Mouse (Mus musculus): ENCODE data around the gene Atf5. TPM values are rescaled to one million over a fixed set of nuclear protein-coding genes. Genes with fewer than 3 reads are reported as not detected.

The Atf5 gene
- polyA plus RNA-seq, 1 experiment = 939 TPM

DNA sequence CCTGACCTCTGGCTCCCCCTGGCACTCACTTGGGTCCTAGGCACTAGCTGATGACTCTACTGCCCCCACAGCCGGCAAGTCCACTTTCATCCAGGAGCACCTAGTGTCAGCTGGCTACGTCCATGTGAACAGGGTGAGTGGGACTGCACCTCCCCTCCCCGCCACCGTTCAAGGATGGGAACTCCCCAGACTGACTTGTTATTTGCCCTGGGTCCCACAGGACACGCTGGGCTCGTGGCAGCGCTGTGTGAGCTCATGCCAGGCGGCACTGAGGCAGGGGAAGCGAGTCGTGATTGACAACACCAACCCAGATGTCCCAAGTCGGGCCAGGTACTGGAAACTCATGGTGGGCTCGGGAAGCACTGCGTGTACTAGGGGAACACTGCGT is 45.0 kb upstream of the Atf5 start:
- no peak for TF ChIP-seq CEBPB (IDR thresholded peaks at IDR 0.05; ENCODE audit: insufficient read depth, poor library complexity, severe bottlenecking)
- TF ChIP-seq POLR2AphosphoS2 (IDR thresholded peaks at IDR 0.05; ENCODE audit: insufficient read length, low read depth) = peak; percentile 22
- no peaks in the 10 kb centered on the region for H3K27me3 ChIP-seq (ENCODE audit: control insufficient read depth, insufficient read depth, insufficient read length)
- no peak overlapping the region for H3K4me2 ChIP-seq (ENCODE audit: low read depth)
- H3K4me3 ChIP-seq = no peak overlapping the region
- no peak overlapping the region for H3ac ChIP-seq (ENCODE audit: control insufficient read depth, insufficient read length)
- H3K36me3 ChIP-seq (ENCODE audit: control insufficient read depth, insufficient read depth) = peaks cover 5% of the 10 kb centered on the region
- H3K79me2 ChIP-seq (ENCODE audit: control insufficient read depth, insufficient read depth) = peaks cover 31% of the 10 kb centered on the region

DNA sequence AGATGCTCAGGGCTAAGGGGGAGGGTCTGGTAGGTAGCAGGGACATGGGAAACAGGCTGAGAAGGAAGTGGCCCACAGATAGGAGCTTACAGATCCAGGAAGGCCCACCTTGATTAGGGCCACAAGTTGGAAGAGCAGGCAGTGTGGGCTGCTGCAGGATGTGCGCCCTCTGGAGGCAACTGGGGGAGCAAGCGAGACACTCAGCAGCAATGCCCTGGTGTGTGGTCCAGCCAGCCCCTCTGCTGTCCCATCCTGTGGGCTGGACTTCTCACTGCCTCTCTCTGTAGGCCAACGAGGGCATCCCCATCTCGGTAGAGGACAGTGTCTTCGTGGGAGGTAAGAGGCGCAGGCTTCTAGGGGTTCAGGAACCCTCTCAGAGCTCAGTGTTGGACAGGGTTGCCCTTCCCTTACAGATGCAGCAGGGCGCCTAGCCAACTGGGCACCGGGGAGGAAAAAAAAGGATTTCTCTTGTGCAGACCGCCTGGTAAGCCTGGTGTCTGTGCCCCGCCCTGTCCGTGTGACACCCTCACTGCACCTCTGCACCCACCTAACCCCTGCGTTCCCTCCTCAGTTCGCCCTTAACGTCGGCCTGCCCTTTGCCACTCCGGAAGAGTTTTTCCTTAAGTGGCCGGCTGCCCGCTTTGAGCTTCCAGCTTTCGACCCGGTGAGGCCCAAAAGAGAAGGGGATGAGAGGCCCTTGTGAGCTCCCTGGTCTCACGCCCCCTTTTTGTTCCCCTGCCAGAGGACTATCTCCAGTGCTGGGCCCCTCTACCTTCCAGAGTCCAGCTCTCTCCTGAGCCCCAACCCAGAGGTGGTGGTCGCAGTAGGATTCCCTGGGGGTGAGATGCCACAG is 44.3 kb upstream of the Atf5 start:
- TF ChIP-seq MYOG (IDR thresholded peaks at IDR 0.05; ENCODE audit: control insufficient read depth in 1 of 3, insufficient read depth in 1 of 3, insufficient read length in 2 of 3, low read depth in 2 of 3) = no peak
- peak; percentile 56 for TF ChIP-seq POLR2AphosphoS2 (IDR thresholded peaks at IDR 0.05; ENCODE audit: insufficient read length, low read depth)
- no peak for TF ChIP-seq TCF3 (IDR thresholded peaks at IDR 0.05; ENCODE audit: insufficient read length, low read depth)
- Histone ChIP-seq H3ac (ENCODE audit: control insufficient read depth, insufficient read length) (no peak overlapping the region), H3K79me2 (ENCODE audit: control insufficient read depth, insufficient read depth) (peaks cover 26% of the 10 kb centered on the region), H3K4me3 (no peak overlapping the region), H3K27me3 (ENCODE audit: control insufficient read depth, insufficient read depth, insufficient read length) (no peaks in the 10 kb centered on the region), H3K4me2 (ENCODE audit: low read depth) (no peak overlapping the region), H3K36me3 (ENCODE audit: control insufficient read depth, insufficient read depth) (peaks cover 5% of the 10 kb centered on the region)

DNA sequence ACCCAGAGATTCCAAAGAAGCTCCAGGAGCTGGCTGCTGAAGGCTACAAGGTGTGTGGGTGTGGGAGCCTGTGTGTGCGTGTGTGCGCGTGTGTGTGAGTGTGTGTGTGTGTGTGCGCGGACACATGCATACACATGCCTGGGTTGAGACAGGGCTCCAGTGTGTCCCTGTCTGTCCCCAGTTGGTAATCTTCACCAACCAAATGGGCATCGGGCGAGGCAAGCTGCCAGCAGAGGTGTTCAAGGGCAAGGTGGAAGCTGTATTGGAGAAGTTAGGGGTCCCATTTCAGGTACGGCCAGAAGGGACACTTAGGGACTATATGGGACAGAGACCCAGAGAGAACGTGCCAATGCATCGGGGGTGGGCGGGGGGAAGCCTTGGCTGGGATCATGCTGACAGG is 43.4 kb upstream of the Atf5 start:
- Histone ChIP-seq H3K4me3 (no peak overlapping the region), H3K4me2 (ENCODE audit: low read depth) (no peak overlapping the region), H3K79me2 (ENCODE audit: control insufficient read depth, insufficient read depth) (peaks cover 17% of the 10 kb centered on the region), H3ac (ENCODE audit: control insufficient read depth, insufficient read length) (no peak overlapping the region), H3K36me3 (ENCODE audit: control insufficient read depth, insufficient read depth) (peaks cover 5% of the 10 kb centered on the region), H3K27me3 (ENCODE audit: control insufficient read depth, insufficient read depth, insufficient read length) (no peaks in the 10 kb centered on the region)
- no peak for TF ChIP-seq REST (IDR thresholded peaks at IDR 0.05; ENCODE audit: insufficient read depth, insufficient read length)
- TF ChIP-seq USF1 (IDR thresholded peaks at IDR 0.05; ENCODE audit: low read depth) = no peak
- no peak for TF ChIP-seq MYOG (IDR thresholded peaks at IDR 0.05; ENCODE audit: control insufficient read depth in 1 of 3, insufficient read depth in 1 of 3, insufficient read length in 2 of 3, low read depth in 2 of 3)
- TF ChIP-seq MAX (IDR thresholded peaks at IDR 0.05; ENCODE audit: low read depth) = no peak
- no peak for TF ChIP-seq E2F4 (IDR thresholded peaks at IDR 0.05; ENCODE audit: insufficient read depth)
- TF ChIP-seq CEBPB (IDR thresholded peaks at IDR 0.05; ENCODE audit: insufficient read depth, poor library complexity, severe bottlenecking) = no peak
- TF ChIP-seq SRF (IDR thresholded peaks at IDR 0.05; ENCODE audit: control insufficient read depth, insufficient read length, low read depth) = no peak
- no peak for TF ChIP-seq POLR2AphosphoS2 (IDR thresholded peaks at IDR 0.05; ENCODE audit: insufficient read length, low read depth)
- no peak for TF ChIP-seq MYOD1 (IDR thresholded peaks at IDR 0.05; ENCODE audit: control insufficient read depth in 1 of 3, insufficient read length in 2 of 3, low read depth in 2 of 3)
- no peak for TF ChIP-seq POLR2A (IDR thresholded peaks at IDR 0.05; ENCODE audit: insufficient read length, low read depth)
- TF ChIP-seq TCF3 (IDR thresholded peaks at IDR 0.05; ENCODE audit: insufficient read length, low read depth) = no peak
- no peak for TF ChIP-seq TCF12 (IDR thresholded peaks at IDR 0.05; ENCODE audit: insufficient read depth, poor library complexity, severe bottlenecking)

DNA sequence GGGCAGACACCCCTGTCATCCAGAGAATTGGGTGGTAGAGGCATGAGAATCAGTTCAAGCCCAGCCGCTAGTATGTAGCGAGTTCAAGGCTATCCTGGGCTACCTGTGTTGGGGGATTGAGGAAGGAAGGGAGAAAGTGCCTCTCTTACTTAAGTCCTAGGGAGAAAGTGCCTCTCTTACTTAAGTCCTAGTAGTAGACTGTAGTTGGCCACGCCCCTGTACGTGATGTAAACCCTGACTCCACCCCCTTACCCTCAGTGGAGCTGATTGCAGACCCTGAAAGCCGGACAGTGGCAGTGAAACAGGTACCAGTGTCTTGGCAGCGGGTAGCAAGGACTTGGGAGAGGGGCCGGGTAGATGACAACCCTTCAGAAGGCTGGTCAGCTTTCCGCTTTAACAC is 41.4 kb upstream of the Atf5 start:
- Histone ChIP-seq H3K79me2 (ENCODE audit: control insufficient read depth, insufficient read depth) (peaks cover 5% of the 10 kb centered on the region), H3K36me3 (ENCODE audit: control insufficient read depth, insufficient read depth) (peaks cover 5% of the 10 kb centered on the region), H3ac (ENCODE audit: control insufficient read depth, insufficient read length) (peak overlapping the region; percentile 53), H3K4me2 (ENCODE audit: low read depth) (peak overlapping the region; percentile 84), H3K4me3 (peak overlapping the region; percentile 64), H3K27me3 (ENCODE audit: control insufficient read depth, insufficient read depth, insufficient read length) (no peaks in the 10 kb centered on the region)
- TF ChIP-seq TCF12 (IDR thresholded peaks at IDR 0.05; ENCODE audit: insufficient read depth, poor library complexity, severe bottlenecking) (no peak), POLR2A (IDR thresholded peaks at IDR 0.05; ENCODE audit: insufficient read length, low read depth) (peak; percentile 28), USF1 (IDR thresholded peaks at IDR 0.05; ENCODE audit: low read depth) (no peak)

DNA sequence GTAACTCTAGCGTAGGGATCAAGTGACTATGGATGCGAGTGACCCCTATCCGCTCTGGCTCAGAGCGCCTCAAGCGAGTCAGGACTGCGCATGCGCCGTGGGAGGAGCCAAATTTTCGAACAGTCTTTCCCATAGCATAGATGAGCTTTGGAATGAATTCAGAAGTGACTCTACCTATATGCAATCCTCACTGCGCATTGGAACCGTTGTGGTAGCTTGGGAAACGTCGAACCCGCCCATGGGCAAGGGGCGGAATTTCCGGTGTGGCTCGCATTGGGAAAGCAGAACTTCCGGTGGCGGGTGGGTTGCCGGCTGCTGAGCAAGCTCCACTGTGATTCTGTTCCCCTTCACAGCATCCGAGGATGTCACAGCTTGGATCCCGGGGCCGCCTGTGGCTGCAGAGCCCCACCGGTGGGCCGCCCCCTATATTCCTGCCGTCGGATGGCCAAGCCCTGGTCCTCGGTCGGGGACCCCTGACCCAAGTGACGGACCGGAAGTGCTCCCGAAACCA is 40.6 kb upstream of the Atf5 start, which contains the start of gene Pnkp:
Pnkp (plus strand) TSS at position 98 of the 511 bp plus-strand sequence.
- Histone ChIP-seq H3K4me2 (ENCODE audit: low read depth) (peak within 1 kb of the TSS; percentile 84), H3K36me3 (ENCODE audit: control insufficient read depth, insufficient read depth) (peaks cover 5% of the 10 kb centered on the region), H3K79me2 (ENCODE audit: control insufficient read depth, insufficient read depth) (peaks cover 8% of the 10 kb centered on the region), H3K4me3 (peak within 1 kb of the TSS; percentile 64), H3ac (ENCODE audit: control insufficient read depth, insufficient read length) (peak within 1 kb of the TSS; percentile 53), H3K27me3 (ENCODE audit: control insufficient read depth, insufficient read depth, insufficient read length) (no peaks in the 10 kb centered on the region)
- TF ChIP-seq TCF3 (IDR thresholded peaks at IDR 0.05; ENCODE audit: insufficient read length, low read depth) = no peak
- peak; percentile 65 for TF ChIP-seq POLR2A (IDR thresholded peaks at IDR 0.05; ENCODE audit: insufficient read length, low read depth)
- TF ChIP-seq TCF12 (IDR thresholded peaks at IDR 0.05; ENCODE audit: insufficient read depth, poor library complexity, severe bottlenecking) = no peak
- no peak for TF ChIP-seq E2F4 (IDR thresholded peaks at IDR 0.05; ENCODE audit: insufficient read depth)
- TF ChIP-seq CEBPB (IDR thresholded peaks at IDR 0.05; ENCODE audit: insufficient read depth, poor library complexity, severe bottlenecking) = peak; percentile 44; the same call in 1 of the 2 replicates
- no peak for TF ChIP-seq SRF (IDR thresholded peaks at IDR 0.05; ENCODE audit: control insufficient read depth, insufficient read length, low read depth)
- peak; percentile 74 for TF ChIP-seq POLR2AphosphoS2 (IDR thresholded peaks at IDR 0.05; ENCODE audit: insufficient read length, low read depth)
- TF ChIP-seq USF1 (IDR thresholded peaks at IDR 0.05; ENCODE audit: low read depth) = no peak
- TF ChIP-seq REST (IDR thresholded peaks at IDR 0.05; ENCODE audit: insufficient read depth, insufficient read length) = no peak
- no peak for TF ChIP-seq MYOD1 (IDR thresholded peaks at IDR 0.05; ENCODE audit: control insufficient read depth in 1 of 3, insufficient read length in 2 of 3, low read depth in 2 of 3)

Measured in myocyte (in vitro differentiated cells).